Mouse (Mus musculus): ENCODE data around the gene Ctsk. TPM values are rescaled to one million over a fixed set of nuclear protein-coding genes. Genes with fewer than 3 reads are reported as not detected.

The Ctsk gene
- total RNA-seq (2021): 10 to 100 TPM in 1 of 2 experiments, 1 to 10 TPM in 1; 8.7 to 10.9 TPM

- intact Hi-C loops (cut with DNase I): no loop called here
- DNase-seq (ENCODE audit: low spot score): no peak
These were observed at the start of gene Ctsk for GRCm38 (mm10) chr3:95499024-95499423. TSS of gene Ctsk (plus strand) at chr3:95499256.

- intact Hi-C loops (cut with DNase I): loop anchor here (2.0 kb wide), 1 partner anchor 102 kb away; no protein-coding TSS in a partner anchor
- DNase-seq (ENCODE audit: low spot score): no peak
These were observed 48.6 kb upstream of the Ctsk start for GRCm38 (mm10) chr3:95450408-95450807.

GRCm38 (mm10) chr3:95450915-95451314 is 48.1 kb upstream of the Ctsk start:
- DNase-seq (ENCODE audit: low spot score): no peak
- intact Hi-C loops (cut with DNase I): loop anchor here (2.0 kb wide), 1 partner anchor 102 kb away; no protein-coding TSS in a partner anchor

- intact Hi-C loops (cut with DNase I): no loop called here
- DNase-seq (ENCODE audit: low spot score): no peak
These were observed 42.7 kb upstream of the Ctsk start for GRCm38 (mm10) chr3:95456367-95456766.

GRCm38 (mm10) chr3:95457758-95458157 is 41.3 kb upstream of the Ctsk start:
- intact Hi-C loops (cut with DNase I): no loop called here
- no peak for DNase-seq (ENCODE audit: low spot score)

GRCm38 (mm10) chr3:95459381-95459780 is 39.7 kb upstream of the Ctsk start:
- intact Hi-C loops (cut with DNase I): no loop called here
- DNase-seq (ENCODE audit: low spot score): no peak

- intact Hi-C loops (cut with DNase I): no loop called here
- DNase-seq (ENCODE audit: low spot score): no peak
These were observed 35.2 kb upstream of the Ctsk start for GRCm38 (mm10) chr3:95463852-95464251.

GRCm38 (mm10) chr3:95478966-95479365 is 20.1 kb upstream of the Ctsk start:
- no peak for DNase-seq (ENCODE audit: low spot score)
- intact Hi-C loops (cut with DNase I): no loop called here

GRCm38 (mm10) chr3:95486421-95486820 is 12.6 kb upstream of the Ctsk start:
- intact Hi-C loops (cut with DNase I): no loop called here
- no peak for DNase-seq (ENCODE audit: low spot score)

- DNase-seq (ENCODE audit: low spot score): no peak
- intact Hi-C loops (cut with DNase I): no loop called here
These were observed 10.4 kb upstream of the Ctsk start for GRCm38 (mm10) chr3:95488679-95489078.

GRCm38 (mm10) chr3:95490238-95490637 is 8.8 kb upstream of the Ctsk start:
- DNase-seq (ENCODE audit: low spot score): no peak
- intact Hi-C loops (cut with DNase I): no loop called here

GRCm38 (mm10) chr3:95494342-95494741 is 4.7 kb upstream of the Ctsk start:
- intact Hi-C loops (cut with DNase I): no loop called here
- no peak for DNase-seq (ENCODE audit: low spot score)

- no peak for DNase-seq (ENCODE audit: low spot score)
- intact Hi-C loops (cut with DNase I): no loop called here
These were observed 827 bp upstream of the Ctsk start for GRCm38 (mm10) chr3:95498229-95498628.

GRCm38 (mm10) chr3:95499496-95500140 is 562 bp downstream of the Ctsk start:
- intact Hi-C loops (cut with DNase I): no loop called here
- DNase-seq (ENCODE audit: low spot score): no peak

GRCm38 (mm10) chr3:95502312-95502711 is 3.3 kb downstream of the Ctsk start:
- intact Hi-C loops (cut with DNase I): no loop called here
- DNase-seq (ENCODE audit: low spot score): no peak

GRCm38 (mm10) chr3:95509348-95509747 is 10.3 kb downstream of the Ctsk start:
- intact Hi-C loops (cut with DNase I): no loop called here
- DNase-seq (ENCODE audit: low spot score): no peak

- intact Hi-C loops (cut with DNase I): loop anchor here (10.0 kb wide), 2 partner anchors 193 to 333 kb away; no protein-coding TSS in a partner anchor
These were observed 12.6 kb downstream of the Ctsk start for GRCm38 (mm10) chr3:95511611-95512180.

GRCm38 (mm10) chr3:95516614-95517041 is 17.6 kb downstream of the Ctsk start:
- no peak for DNase-seq (ENCODE audit: low spot score)
- intact Hi-C loops (cut with DNase I): loop anchor here (2.0 to 10.0 kb wide), 5 partner anchors 71 to 328 kb away; partner anchors contain the start of gene Golph3l

More at GRCm38 (mm10) chr3:95511611-95512180, 12.6 kb downstream of the Ctsk start:
- no peak for DNase-seq (ENCODE audit: low spot score)

- intact Hi-C loops (cut with DNase I): loop anchor here (2.0 to 10.0 kb wide), 5 partner anchors 70 to 327 kb away; partner anchors contain the start of gene Golph3l
- DNase-seq (ENCODE audit: low spot score): no peak
These were observed 18.4 kb downstream of the Ctsk start for GRCm38 (mm10) chr3:95517493-95517898.

GRCm38 (mm10) chr3:95518891-95519290 is 19.8 kb downstream of the Ctsk start:
- DNase-seq (ENCODE audit: low spot score): no peak
- intact Hi-C loops (cut with DNase I): loop anchor here (5.0 to 10.0 kb wide), 4 partner anchors 68 to 326 kb away; partner anchors contain the start of gene Golph3l

- no peak for DNase-seq (ENCODE audit: low spot score)
- intact Hi-C loops (cut with DNase I): loop anchor here (5.0 to 10.0 kb wide), 4 partner anchors 68 to 325 kb away; partner anchors contain the start of gene Golph3l
These were observed 20.3 kb downstream of the Ctsk start for GRCm38 (mm10) chr3:95519315-95519714.
